Mouse (Mus musculus) testis, postnatal 10 days (tissue): ENCODE results near the gene Vmn1r196.
"Not testable (repeated sequence)": the region's sequence is repeated elsewhere in the genome, so short reads cannot be mapped to it uniquely, and the experiment has no call there.

Experiments used
- DNase-seq: peaks from one replicate; pipeline ENCODE4 v3.0.0; 2021; ENCODE audit warnings: low spot score

The Vmn1r196 gene

GRCm38 (mm10) chr13:22289620-22290019 is at the start of gene Vmn1r196:
Vmn1r196 (plus strand) TSS chr13:22289920.
- DNase-seq = no peak

- DNase-seq = no peak
Observed at GRCm38 (mm10) chr13:22243915-22244314, 45.8 kb upstream of the Vmn1r196 start, which contains the start of gene Vmn1r194. Vmn1r194 (plus strand) TSS chr13:22244215.

GRCm38 (mm10) chr13:22270222-22270621 is 19.5 kb upstream of the Vmn1r196 start, which contains the start of gene Vmn1r195:
Vmn1r195 (plus strand) TSS chr13:22270522.
- not testable (repeated sequence) for DNase-seq

- DNase-seq = no peak
Observed at GRCm38 (mm10) chr13:22271721-22272120, 18.0 kb upstream of the Vmn1r196 start.

GRCm38 (mm10) chr13:22284578-22284977 is 5.1 kb upstream of the Vmn1r196 start:
- DNase-seq = no peak

GRCm38 (mm10) chr13:22308075-22308474 is 18.4 kb downstream of the Vmn1r196 start:
- DNase-seq = not testable (repeated sequence)

GRCm38 (mm10) chr13:22315361-22315760 is 25.6 kb downstream of the Vmn1r196 start:
- DNase-seq = no peak

GRCm38 (mm10) chr13:22317366-22317765 is 27.6 kb downstream of the Vmn1r196 start:
- no peak for DNase-seq

- DNase-seq = no peak
Observed at GRCm38 (mm10) chr13:22320091-22320490, 30.4 kb downstream of the Vmn1r196 start.

GRCm38 (mm10) chr13:22324289-22324688 is 34.6 kb downstream of the Vmn1r196 start, which contains the start of gene Vmn1r197:
Vmn1r197 (plus strand) TSS chr13:22324589.
- DNase-seq = no peak

GRCm38 (mm10) chr13:22333269-22333668 is 43.5 kb downstream of the Vmn1r196 start:
- no peak for DNase-seq

- DNase-seq = no peak
Observed at GRCm38 (mm10) chr13:22335565-22335964, 45.8 kb downstream of the Vmn1r196 start.
